Mouse (Mus musculus) monocyte, adult 2 months (primary cell): ENCODE measurements around the gene Gys1.
"Not testable (repeated sequence)": the region's sequence is repeated elsewhere in the genome, so short reads cannot be mapped to it uniquely, and the experiment has no call there.

Experiments
- DNase-seq, 2 experiments: peaks; one replicate each; pipeline ENCODE4 v3.0.0; 2022; ENCODE audit warnings: low spot score in 2 of 2, low read depth in 1 of 2

The Gys1 gene

DNA sequence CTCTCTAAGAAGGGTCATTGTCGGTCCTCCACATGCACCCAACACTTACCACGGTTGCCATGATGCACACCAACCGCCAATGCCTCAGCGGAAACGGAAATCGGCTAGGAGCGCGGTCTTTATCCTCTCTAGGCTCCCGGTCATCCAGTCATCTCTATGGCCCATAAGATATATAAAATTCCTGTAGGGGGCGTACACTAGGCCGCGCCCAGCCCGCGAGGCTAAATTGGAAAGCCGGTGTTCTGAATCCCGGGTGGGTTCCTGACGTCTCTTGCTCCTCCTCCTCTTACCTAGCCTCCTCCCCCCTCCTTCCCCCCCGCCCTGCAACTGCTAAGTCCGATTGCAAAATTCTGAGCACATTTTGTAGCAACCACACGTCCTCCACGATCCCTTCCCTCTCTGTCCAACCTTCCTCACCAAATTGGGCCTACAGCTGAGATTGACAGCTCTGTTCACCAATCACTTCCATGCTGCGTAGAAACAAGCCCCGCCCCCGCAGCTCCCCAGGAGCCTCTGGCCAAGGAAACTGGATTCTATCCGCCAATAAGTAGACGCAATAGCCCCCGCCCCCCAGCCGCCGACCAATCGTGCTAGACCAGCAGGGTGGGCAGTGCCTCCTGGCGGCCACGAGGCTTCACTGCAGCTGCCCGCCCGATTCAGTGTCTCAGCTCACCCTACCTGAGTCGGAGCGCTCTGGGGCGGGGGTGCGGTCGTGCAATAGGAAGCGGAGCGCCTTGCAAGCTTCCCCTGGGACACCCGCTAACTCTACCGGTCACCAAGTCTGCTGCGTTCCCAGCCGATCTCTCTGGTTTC is at the start of gene Gys1:
TSS of gene Gys1 (plus strand) at position 642 of the 813 bp plus-strand sequence.
- DNase-seq = peak; percentile 99 to 100

- no peak for DNase-seq
Observed at GRCm38 (mm10) chr7:45386077-45386476, 48.6 kb upstream of the Gys1 start.

DNA sequence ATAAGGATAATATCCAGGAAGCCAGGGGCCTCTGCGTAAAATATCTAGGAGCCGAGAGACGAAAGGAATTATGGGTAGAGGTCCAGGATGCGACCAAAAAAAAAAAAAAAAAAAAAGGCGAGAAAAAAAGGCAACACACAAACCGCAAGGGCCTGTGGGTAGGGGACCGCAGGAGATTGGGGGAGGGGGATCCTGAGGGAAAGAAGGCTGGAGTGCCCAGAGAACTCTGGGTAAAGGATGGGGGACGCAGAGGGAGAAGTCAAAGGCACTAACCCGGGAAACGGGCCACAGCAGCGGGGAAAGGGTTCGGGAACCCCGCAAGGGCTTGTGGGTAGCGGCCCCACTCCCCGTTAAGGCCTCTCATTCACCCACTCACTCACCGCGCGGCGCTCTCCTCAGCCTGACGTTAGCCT is 39.5 kb upstream of the Gys1 start:
- DNase-seq = no peak

GRCm38 (mm10) chr7:45395578-45396336 is 38.9 kb upstream of the Gys1 start, which contains the start of gene Snrnp70:
Gene Snrnp70, minus strand, starts transcription at chr7:45395742.
- DNase-seq = peak; percentile 99 to 100

DNA sequence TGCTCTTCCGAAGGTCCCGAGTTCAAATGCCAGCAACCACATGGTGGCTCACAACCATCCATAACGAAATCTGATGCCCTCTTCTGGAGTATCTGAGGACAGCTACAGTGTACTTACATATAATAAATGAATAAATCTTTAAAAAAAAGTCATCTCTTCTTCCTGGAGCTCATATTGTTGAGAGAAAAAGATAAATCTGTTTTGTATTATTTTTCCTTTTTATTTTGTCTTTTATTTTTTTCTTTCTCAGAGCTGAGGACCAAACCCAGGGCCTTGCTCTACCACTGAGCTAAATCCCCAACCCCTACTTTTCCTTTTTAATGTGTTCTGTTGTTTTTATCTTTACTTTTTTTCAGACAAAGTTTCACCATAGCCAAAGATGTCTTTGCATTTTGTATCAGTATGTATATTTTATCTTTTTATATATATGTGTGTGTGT is 38.3 kb upstream of the Gys1 start:
- not testable (repeated sequence) for DNase-seq

DNA sequence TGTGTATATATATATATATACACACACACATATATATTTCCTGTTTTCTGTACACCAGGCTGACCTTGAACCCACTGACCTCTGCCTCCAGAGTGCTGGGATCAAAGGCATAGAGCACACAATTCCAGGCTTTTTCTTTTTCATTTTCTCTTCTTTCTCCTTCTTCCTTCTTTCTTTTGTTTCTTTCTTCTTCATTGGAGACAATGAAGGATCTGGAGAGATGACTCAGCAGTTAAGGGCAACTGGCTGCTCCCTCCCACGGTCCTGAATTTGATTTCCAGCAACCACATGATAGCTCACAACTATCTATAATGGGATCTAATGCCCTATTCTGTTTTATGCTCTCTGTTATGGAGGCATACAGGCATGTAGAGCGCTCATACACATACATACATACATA is 37.9 kb upstream of the Gys1 start:
- DNase-seq = no peak

GRCm38 (mm10) chr7:45401521-45402085 is 33.0 kb upstream of the Gys1 start:
- no peak for DNase-seq

GRCm38 (mm10) chr7:45403532-45404261 is 30.9 kb upstream of the Gys1 start:
- peak in 1 of 2 experiments; percentile 45 for DNase-seq

GRCm38 (mm10) chr7:45405091-45406075 is 29.3 kb upstream of the Gys1 start, which contains the start of gene Kcna7:
Gene Kcna7, plus strand, starts transcription at chr7:45405653.
- peak in 1 of 2 experiments; percentile 62 for DNase-seq

GRCm38 (mm10) chr7:45406157-45407156 is 28.2 kb upstream of the Gys1 start:
- DNase-seq = no peak

DNA sequence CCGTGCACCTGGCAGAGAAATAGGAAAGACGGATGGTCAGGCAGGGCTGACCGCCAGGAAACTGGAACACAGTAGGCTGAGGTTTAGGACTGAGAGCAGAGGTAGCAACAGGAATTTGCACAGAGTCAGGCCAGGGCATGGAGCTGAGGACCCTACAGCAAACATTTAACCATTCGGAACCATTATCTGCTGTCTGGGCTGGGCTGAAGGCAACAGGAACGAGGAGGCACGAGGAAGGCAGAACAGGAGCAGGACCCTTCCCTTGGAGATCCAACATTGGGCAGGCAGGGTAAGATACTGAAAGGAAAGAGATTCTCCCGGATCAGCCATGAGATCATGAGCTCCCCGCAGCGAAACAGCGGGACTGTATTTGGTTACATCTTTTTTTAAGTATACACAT is 26.8 kb upstream of the Gys1 start:
- no peak for DNase-seq

GRCm38 (mm10) chr7:45408351-45408750 is 26.3 kb upstream of the Gys1 start:
- no peak for DNase-seq

DNA sequence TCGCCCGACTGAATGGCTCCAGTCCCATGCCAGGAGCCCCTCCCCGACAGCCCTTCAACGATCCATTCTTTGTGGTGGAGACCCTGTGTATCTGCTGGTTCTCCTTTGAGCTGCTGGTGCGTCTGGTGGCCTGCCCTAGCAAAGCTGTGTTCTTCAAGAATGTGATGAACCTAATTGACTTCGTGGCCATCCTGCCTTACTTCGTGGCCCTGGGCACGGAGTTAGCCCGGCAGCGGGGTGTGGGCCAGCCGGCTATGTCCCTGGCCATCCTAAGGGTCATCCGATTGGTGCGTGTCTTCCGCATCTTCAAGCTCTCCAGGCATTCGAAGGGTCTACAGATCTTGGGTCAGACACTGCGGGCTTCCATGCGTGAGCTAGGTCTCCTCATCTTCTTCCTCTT is 25.7 kb upstream of the Gys1 start:
- no peak for DNase-seq

GRCm38 (mm10) chr7:45409497-45410163 is 25.0 kb upstream of the Gys1 start:
- no peak for DNase-seq

DNA sequence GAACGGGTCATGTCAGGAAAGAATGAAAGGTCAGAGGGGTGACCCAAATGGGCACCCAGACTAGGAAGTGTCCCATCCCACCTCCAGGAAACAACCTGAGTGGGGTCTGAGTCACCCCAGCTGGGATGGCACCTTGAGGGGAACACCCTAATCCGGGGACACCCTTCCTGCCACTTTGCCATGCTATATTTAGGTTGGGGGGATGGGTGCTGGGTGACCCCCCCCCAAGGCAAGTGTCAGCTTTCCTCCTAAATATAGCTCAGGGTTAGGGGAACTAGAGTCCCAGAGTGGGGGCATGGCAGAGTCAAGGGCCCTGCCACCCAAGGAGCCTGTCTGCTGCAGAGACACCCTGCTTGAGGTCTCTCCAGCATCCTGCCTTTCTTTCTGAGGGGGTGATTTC is 22.2 kb upstream of the Gys1 start:
- no peak for DNase-seq

- DNase-seq = no peak
Observed at GRCm38 (mm10) chr7:45413113-45413863, 21.4 kb upstream of the Gys1 start, which contains the start of gene Ntf5. Gene Ntf5, plus strand, starts transcription at chr7:45413695.
